Mouse (Mus musculus) olfactory bulb, adult 2 months (tissue): Measurements from ENCODE around the gene Gm17662.

Experiments
- CTCF ChIP-seq: fragments of 200-500 bp; IDR thresholded peaks from 2 replicates; pipeline ENCODE4 v1.5.1; 2012; ENCODE audit warnings: low read depth, mild to moderate bottlenecking, low read length, moderate library complexity; ENCODE audit not compliant: insufficient read depth
- POLR2A ChIP-seq: fragments of 200-500 bp; IDR thresholded peaks from 2 replicates; pipeline ENCODE4 v1.6.1; 2012; ENCODE audit warnings: mild to moderate bottlenecking, low read depth, low read length, moderate library complexity; ENCODE audit not compliant: insufficient read depth

GRCm38 (mm10) chr4:104816519-104817232 is 40.5 kb upstream of the Gm17662 start:
- TF ChIP-seq POLR2A (no peak), CTCF (no peak)
